Mouse (Mus musculus) cerebellum, adult 2 months (tissue): ENCODE results near the gene Wwc2.

ENCODE experiments used
- CTCF ChIP-seq: fragments of 200-500 bp; IDR thresholded peaks from 2 replicates; pipeline ENCODE4 v1.5.1; 2011; ENCODE audit warnings: low read depth, mild to moderate bottlenecking, control low read depth, low read length, moderate library complexity, borderline replicate concordance; ENCODE audit not compliant: insufficient read depth
- POLR2A ChIP-seq: fragments of 200-500 bp; IDR thresholded peaks from 2 replicates; pipeline ENCODE4 v1.6.1; 2011; ENCODE audit warnings: low read length, control low read depth, borderline replicate concordance; ENCODE audit not compliant: insufficient read depth

DNA sequence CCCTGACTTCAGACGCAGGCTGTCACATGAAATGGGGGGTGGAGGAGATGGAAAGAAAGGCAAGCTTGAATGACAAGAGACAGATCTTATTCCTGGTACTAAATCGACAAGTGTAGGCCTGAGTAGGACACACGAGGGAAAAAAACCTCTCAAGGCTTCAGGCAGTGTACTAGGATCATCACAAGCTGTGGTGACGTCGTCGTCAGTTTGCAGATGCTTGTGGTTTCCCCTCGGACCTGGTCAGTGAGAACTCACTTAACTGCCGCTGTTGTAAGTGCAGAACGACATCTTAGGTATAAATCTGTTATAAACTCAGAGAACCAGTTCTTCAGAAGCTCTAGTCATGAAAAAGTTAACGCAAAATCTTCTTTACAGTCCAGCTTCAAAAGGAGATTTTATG is 67.9 kb downstream of the Wwc2 start:
- TF ChIP-seq CTCF (no peak), POLR2A (no peak)
